ENCODE assay signal across 13 mouse cellular contexts in the genomic region with DNA sequence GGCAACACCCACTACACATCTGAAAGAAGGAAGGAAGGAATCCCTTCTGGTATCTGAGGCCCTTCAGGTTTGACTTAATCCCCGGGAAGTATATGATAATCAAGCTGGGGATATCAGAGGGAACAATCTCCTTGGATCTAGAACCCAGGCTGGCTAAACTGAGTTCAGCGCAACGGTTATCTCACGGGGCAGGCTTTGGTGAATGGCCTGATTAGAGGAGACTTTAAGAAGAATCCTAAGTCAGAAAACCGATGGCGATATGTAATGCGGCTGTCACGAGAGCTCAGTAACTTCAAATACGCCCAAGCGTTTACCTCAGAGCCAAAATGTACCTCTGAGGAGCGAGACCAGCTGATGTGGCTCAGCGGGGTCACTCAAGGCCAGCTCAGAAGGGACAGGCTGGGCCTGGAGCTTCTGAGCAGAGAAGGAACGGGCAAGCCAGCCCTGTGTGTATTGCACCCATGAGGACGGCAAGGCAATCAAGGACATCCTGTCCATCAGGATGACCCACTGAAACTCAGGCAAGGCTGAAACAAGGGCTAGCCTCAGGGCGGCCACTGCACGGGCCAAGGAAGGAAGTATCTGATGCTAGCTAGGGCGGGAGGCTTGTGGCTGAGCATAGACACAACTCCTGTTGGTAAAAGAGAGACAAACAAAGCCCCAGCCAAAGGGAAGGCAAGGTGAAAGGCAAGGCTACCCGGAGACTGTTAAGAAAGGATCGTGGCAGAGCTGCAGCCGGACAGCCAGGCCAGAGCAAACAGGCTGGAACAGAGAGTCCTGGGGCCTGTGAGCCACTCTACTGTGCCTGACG. TPM values are rescaled to one million over a fixed set of nuclear protein-coding genes. Genes with fewer than 3 reads are reported as not detected.
DNase-seq lines count a peak whose midpoint lies in the region; ATAC-seq lines count a peak whose summit lies in the region.
"Had no signal": no experiment of that assay in that cellular context is flagged by ENCODE, and none has a peak within 500 bp of the region (broad histone marks: within the 10 kb centered on the region; RNA-seq: fewer than 3 reads in every experiment).

No protein-coding gene starts in this region.

- no peak for ATAC-seq in neural tube, embryonic 13.5 days (ENCODE audit: low read depth)
- ATAC-seq in liver, embryonic 13.5 days (ENCODE audit: low read depth), result peak; percentile 31; the same call in 1 of the 2 replicates
- no peak for ATAC-seq in midbrain, embryonic 16.5 days

- no peaks in the 10 kb centered on the region for H3K27me3 ChIP-seq in neural tube, embryonic 13.5 days
- H3K27me3 ChIP-seq in liver, embryonic 13.5 days, result no peaks in the 10 kb centered on the region
- H3K27me3 ChIP-seq in midbrain, embryonic 16.5 days (ENCODE audit: control insufficient read depth, insufficient read depth, low read depth, low read length), result no peaks in the 10 kb centered on the region
- H3K27me3 ChIP-seq: megakaryocyte, embryonic 14.5 days had no signal

- no peaks in the 10 kb centered on the region for H3K9me3 ChIP-seq in neural tube, embryonic 13.5 days
- no peaks in the 10 kb centered on the region for H3K9me3 ChIP-seq in liver, embryonic 13.5 days (replicated peaks)
- no peaks in the 10 kb centered on the region for H3K9me3 ChIP-seq in midbrain, embryonic 16.5 days (replicated peaks; ENCODE audit: control insufficient read depth, low read length, poor library complexity, severe bottlenecking)
- H3K9me3 ChIP-seq: hindbrain, embryonic 10.5 days; megakaryocyte, embryonic 14.5 days; neural tube, embryonic 12.5 days had no signal

- H3K4me2 ChIP-seq in neural tube, embryonic 13.5 days, result no peak overlapping the region
- H3K4me2 ChIP-seq in liver, embryonic 13.5 days, result no peak overlapping the region
- no peak overlapping the region for H3K4me2 ChIP-seq in midbrain, embryonic 16.5 days (ENCODE audit: low read length)
- H3K4me2 ChIP-seq: neural tube, embryonic 12.5 days had no signal

- no peaks in the 10 kb centered on the region for H3K36me3 ChIP-seq in neural tube, embryonic 13.5 days
- H3K36me3 ChIP-seq in liver, embryonic 13.5 days, result no peaks in the 10 kb centered on the region
- H3K36me3 ChIP-seq in midbrain, embryonic 16.5 days (ENCODE audit: control insufficient read depth, insufficient read depth, low read length), result no peaks in the 10 kb centered on the region
- H3K36me3 ChIP-seq: hindbrain, embryonic 10.5 days; neural tube, embryonic 12.5 days had no signal

- WGBS in neural tube, embryonic 13.5 days, result 89% methylated on average over 21 of the region's 21 CpGs
- 68% methylated on average over 21 of the region's 21 CpGs for WGBS in liver, embryonic 13.5 days (ENCODE audit: insufficient replicate concordance)
- WGBS in midbrain, embryonic 16.5 days, result 91% methylated on average over 21 of the region's 21 CpGs

- no peak for DNase-seq in neural tube, embryonic 10.5 days (ENCODE audit: extremely low spot score, low spot score)
- peak; percentile 32 for DNase-seq in adrenal gland, postnatal 25 days
- DNase-seq in heart, adult 9 months (ENCODE audit: low spot score in 2 of 2), result peak; percentile 76 to 82
- DNase-seq in liver, embryonic 13.5 days, result no peak
- no peak for DNase-seq in spleen, postnatal 36 days (ENCODE audit: low spot score in 2 of 2)
- DNase-seq in c-Kit-positive CD71-positive TER-119-positive erythroid progenitor cells, embryonic 14.5 days (ENCODE audit: low spot score), result no peak

- H3K27ac ChIP-seq in neural tube, embryonic 13.5 days (replicated peaks), result peak overlapping the region; percentile 74; the same call in 1 of the 2 replicates
- H3K27ac ChIP-seq in liver, embryonic 13.5 days, result no peak overlapping the region
- H3K27ac ChIP-seq in midbrain, embryonic 16.5 days (ENCODE audit: low read length), result no peak overlapping the region
- H3K27ac ChIP-seq: hindbrain, embryonic 10.5 days; kidney, postnatal 0 days; neural tube, embryonic 12.5 days had no signal

- peaks cover 57% of the 10 kb centered on the region for H3K4me1 ChIP-seq in neural tube, embryonic 13.5 days (replicated peaks)
- peaks cover 43% of the 10 kb centered on the region for H3K4me1 ChIP-seq in liver, embryonic 13.5 days (replicated peaks)
- H3K4me1 ChIP-seq in midbrain, embryonic 16.5 days (ENCODE audit: control insufficient read depth, insufficient read depth, low read length), result peaks cover 11% of the 10 kb centered on the region

- H3K4me3 ChIP-seq in neural tube, embryonic 13.5 days, result no peak overlapping the region
- no peak overlapping the region for H3K4me3 ChIP-seq in liver, embryonic 13.5 days (replicated peaks)
- no peak overlapping the region for H3K4me3 ChIP-seq in midbrain, embryonic 16.5 days (ENCODE audit: low read depth, low read length)
- H3K4me3 ChIP-seq: erythroblast, embryonic 14.5 days; hindbrain, embryonic 10.5 days; megakaryocyte, embryonic 14.5 days; neural tube, embryonic 12.5 days had no signal

- H3K9ac ChIP-seq in neural tube, embryonic 13.5 days, result no peak overlapping the region
- no peak overlapping the region for H3K9ac ChIP-seq in liver, embryonic 13.5 days
- H3K9ac ChIP-seq in midbrain, embryonic 16.5 days (ENCODE audit: low read depth, low read length), result no peak overlapping the region
- H3K9ac ChIP-seq: neural tube, embryonic 12.5 days had no signal

RNA-seq across cellular contexts. Expression of gene Cradd, which starts 6.1 kb away (rescaled TPM):
- polyA plus RNA-seq in neural tube, embryonic 13.5 days (2015; fragmentation: Nextera tagmentation; extraction: Ambion mirVana), result 12.4 and 14.8 TPM in 2 replicates
- 15.2 and 19.1 TPM in 2 replicates for total RNA-seq in adrenal gland, postnatal 25 days (2021)
- 3.3 and 4.8 TPM in 2 replicates for polyA plus RNA-seq in liver, embryonic 13.5 days (2015; fragmentation: Nextera tagmentation; extraction: Ambion mirVana)
- polyA plus RNA-seq in midbrain, embryonic 16.5 days (2015; fragmentation: Nextera tagmentation; extraction: Ambion mirVana), result 10.6 and 11.1 TPM in 2 replicates

Comparison
In these comparisons a context has a peak if more than half of its experiments do, and no peak if none do; other contexts are left out.
1. DNase-seq: peak in adrenal gland, postnatal 25 days (single experiment) and heart, adult 9 months (2 of 2); none in neural tube, embryonic 10.5 days (single experiment), liver, embryonic 13.5 days (single experiment), spleen, postnatal 36 days (0 of 2) and c-Kit-positive CD71-positive TER-119-positive erythroid progenitor cells, embryonic 14.5 days (single experiment).